Mouse (Mus musculus): ENCODE measurements around the gene Myo1a. TPM values are rescaled to one million over a fixed set of nuclear protein-coding genes. Genes with fewer than 3 reads are reported as not detected.
"Not testable (repeated sequence)": the region's sequence is repeated elsewhere in the genome, so short reads cannot be mapped to it uniquely, and the experiment has no call there.

The Myo1a gene
- 53.8 and 61.2 TPM in 2 replicates for polyA plus RNA-seq (2015; fragmentation: Nextera tagmentation; extraction: Ambion mirVana)

DNA sequence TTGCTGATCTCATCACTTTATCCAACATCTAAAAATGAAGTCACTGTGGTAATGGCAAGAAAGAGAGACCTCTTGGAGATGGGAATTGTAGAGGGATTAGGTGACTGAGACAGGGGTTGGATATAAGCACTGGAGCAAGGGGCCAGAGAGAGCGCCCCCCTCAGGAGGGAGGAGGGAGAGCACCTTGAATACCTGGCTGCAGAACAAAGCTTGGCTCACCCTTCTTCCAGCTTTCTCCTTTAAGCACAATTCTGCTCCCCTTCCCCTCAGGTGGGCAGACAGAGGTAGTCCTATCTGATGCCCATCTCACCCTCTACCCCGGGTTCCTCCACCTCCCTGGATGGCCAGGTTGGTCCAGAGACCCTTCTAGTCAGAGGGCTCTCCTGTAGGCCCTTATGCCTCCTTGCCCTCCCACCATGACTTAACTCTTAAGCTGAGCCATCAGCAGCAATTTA, at the start of gene Myo1a:
TSS of gene Myo1a (plus strand) at position 405 of the 455 bp plus-strand sequence.
- Histone ChIP-seq H3K9ac (ENCODE audit: low read depth, low read length) (no peak within 1 kb of the TSS), H3K36me3 (ENCODE audit: control insufficient read depth, insufficient read depth, low read length) (no peaks in the 10 kb centered on the region), H3K4me3 (ENCODE audit: low read length) (peak within 1 kb of the TSS; percentile 38), H3K27ac (ENCODE audit: low read length) (peak within 1 kb of the TSS; percentile 53), H3K9me3 (ENCODE audit: control insufficient read depth, low read length) (no peaks in the 10 kb centered on the region), H3K27me3 (replicated peaks; ENCODE audit: control insufficient read depth, insufficient read depth, low read length) (no peaks in the 10 kb centered on the region), H3K4me2 (ENCODE audit: low read depth, low read length) (peak within 1 kb of the TSS; percentile 35), H3K4me1 (ENCODE audit: control insufficient read depth, insufficient read depth, low read length) (peaks cover 6% of the 10 kb centered on the region)
- WGBS = 54% methylated on average over 2 of the region's 2 CpGs
- ATAC-seq = peak; percentile 3; the same call in 1 of the 2 replicates

DNA sequence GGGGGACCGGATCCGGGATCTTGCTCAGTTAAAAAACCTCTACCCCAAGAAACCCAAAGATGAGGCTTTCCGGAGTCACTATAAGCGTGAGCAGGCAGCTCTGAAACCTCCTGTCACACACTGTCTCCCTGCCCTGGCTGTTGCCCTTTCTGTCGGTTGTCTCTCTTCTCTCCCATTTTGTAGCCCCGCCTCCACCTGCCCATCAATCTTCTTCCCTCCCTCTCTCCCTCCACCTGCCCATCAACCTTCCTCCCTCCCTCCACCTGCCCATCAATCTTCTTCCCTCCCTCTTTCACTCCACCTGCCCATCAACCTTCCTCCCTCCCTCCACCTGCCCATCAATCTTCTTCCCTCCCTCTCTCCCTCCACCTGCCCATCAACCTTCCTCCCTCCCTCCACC, 47.4 kb upstream of the Myo1a start:
- H3K9ac ChIP-seq (ENCODE audit: low read depth, low read length); H3K27ac ChIP-seq (ENCODE audit: low read length); H3K4me2 ChIP-seq (ENCODE audit: low read depth, low read length); H3K9me3 ChIP-seq (ENCODE audit: control insufficient read depth, low read length); H3K27me3 ChIP-seq (replicated peaks; ENCODE audit: control insufficient read depth, insufficient read depth, low read length); ATAC-seq; H3K4me3 ChIP-seq (ENCODE audit: low read length): not testable (repeated sequence)
- H3K36me3 ChIP-seq (ENCODE audit: control insufficient read depth, insufficient read depth, low read length) = peaks cover 29% of the 10 kb centered on the region
- WGBS = 62% methylated on average over 6 of the region's 6 CpGs
- H3K4me1 ChIP-seq (ENCODE audit: control insufficient read depth, insufficient read depth, low read length) = peaks cover 37% of the 10 kb centered on the region

DNA sequence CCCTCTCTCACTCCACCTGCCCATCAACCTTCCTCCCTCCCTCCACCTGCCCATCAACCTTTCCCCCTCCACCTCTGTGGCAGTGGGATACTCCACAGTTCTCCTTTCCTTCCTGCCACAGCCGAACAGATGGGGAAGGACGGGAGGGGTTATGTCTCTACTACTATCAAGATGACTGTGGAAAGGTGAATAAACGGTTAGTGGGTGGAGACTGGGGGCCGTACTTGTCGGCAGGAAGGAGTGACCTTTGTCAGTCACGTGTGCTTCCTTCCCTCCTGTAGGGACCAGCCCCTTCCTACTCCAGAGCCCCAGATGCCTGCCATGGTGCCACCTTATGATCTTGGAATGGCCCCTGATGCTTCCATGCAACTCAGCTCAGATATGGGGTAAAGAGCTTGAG, 46.9 kb upstream of the Myo1a start:
- no peaks in the 10 kb centered on the region for H3K9me3 ChIP-seq (ENCODE audit: control insufficient read depth, low read length)
- H3K4me2 ChIP-seq (ENCODE audit: low read depth, low read length) = peak overlapping the region; percentile 40
- WGBS = 13% methylated on average over 6 of the region's 6 CpGs
- H3K4me3 ChIP-seq (ENCODE audit: low read length) = peak overlapping the region; percentile 33
- peak overlapping the region; percentile 66 for H3K27ac ChIP-seq (ENCODE audit: low read length)
- peak overlapping the region; percentile 59 for H3K9ac ChIP-seq (ENCODE audit: low read depth, low read length)
- peaks cover 24% of the 10 kb centered on the region for H3K36me3 ChIP-seq (ENCODE audit: control insufficient read depth, insufficient read depth, low read length)
- H3K27me3 ChIP-seq (replicated peaks; ENCODE audit: control insufficient read depth, insufficient read depth, low read length) = no peaks in the 10 kb centered on the region
- H3K4me1 ChIP-seq (ENCODE audit: control insufficient read depth, insufficient read depth, low read length) = peaks cover 39% of the 10 kb centered on the region
- ATAC-seq = peak; percentile 68

DNA sequence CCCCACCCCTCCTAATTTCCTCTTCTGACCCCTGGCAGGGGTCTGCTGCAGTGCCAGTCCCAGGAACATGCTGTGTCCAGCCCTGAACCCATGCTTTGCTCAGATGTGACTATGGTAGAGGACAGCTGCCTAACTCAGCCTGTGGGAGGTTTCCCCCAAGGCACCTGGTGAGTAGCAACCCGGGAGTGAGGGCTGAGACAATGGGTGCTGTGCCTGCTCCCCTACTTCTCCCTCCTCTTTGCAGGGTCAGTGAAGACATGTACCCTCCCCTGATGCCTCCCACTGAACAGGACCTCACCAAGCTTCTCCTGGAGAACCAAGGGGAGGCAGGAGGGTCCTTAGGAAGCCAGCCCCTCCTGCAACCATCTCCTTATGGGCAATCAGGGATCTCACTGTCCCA, 45.4 kb upstream of the Myo1a start:
- peaks cover 14% of the 10 kb centered on the region for H3K36me3 ChIP-seq (ENCODE audit: control insufficient read depth, insufficient read depth, low read length)
- no peak overlapping the region for H3K4me2 ChIP-seq (ENCODE audit: low read depth, low read length)
- WGBS = 59% methylated on average over 1 of the region's 1 CpGs
- H3K9ac ChIP-seq (ENCODE audit: low read depth, low read length) = no peak overlapping the region
- peaks cover 53% of the 10 kb centered on the region for H3K4me1 ChIP-seq (ENCODE audit: control insufficient read depth, insufficient read depth, low read length)
- no peak for ATAC-seq
- H3K27ac ChIP-seq (ENCODE audit: low read length) = 0 out of 2 replicates have a peak overlapping the region, but pooled peaks have one; percentile 5
- H3K27me3 ChIP-seq (replicated peaks; ENCODE audit: control insufficient read depth, insufficient read depth, low read length) = no peaks in the 10 kb centered on the region
- no peaks in the 10 kb centered on the region for H3K9me3 ChIP-seq (ENCODE audit: control insufficient read depth, low read length)
- H3K4me3 ChIP-seq (ENCODE audit: low read length) = no peak overlapping the region

DNA sequence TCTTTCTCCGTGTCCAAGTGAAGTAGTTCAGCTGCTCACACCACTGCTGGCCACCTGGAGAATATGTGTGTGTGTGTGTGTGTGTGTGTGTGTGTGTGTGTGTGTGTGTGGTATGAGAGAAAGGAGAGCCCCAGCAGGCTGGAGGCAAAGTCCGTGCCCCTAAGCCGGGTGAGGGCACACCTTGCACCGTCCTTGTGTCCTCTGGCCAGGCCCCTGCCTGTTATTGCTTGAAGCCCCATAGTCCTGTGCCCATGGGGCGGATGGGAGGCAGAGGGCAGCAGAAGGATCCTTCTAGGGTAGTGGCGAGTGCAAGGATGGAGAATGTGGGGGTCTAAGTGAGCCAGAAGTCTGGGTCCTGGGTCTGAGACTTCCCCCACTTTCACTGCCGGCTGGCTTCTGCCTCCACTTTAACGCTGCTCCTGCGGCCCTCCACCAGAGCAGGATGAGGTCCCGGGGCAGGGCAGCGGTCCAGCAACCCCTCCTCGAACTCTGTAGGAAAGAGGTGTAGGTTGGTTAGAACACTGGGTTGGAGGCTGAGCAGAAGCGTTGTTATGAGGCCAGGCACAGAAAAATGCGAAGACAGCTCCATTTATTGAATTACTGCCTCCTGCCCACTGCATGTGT, 43.6 kb upstream of the Myo1a start:
- H3K27me3 ChIP-seq (replicated peaks; ENCODE audit: control insufficient read depth, insufficient read depth, low read length) = no peaks in the 10 kb centered on the region
- WGBS = 21% methylated on average over 14 of the region's 14 CpGs
- H3K9ac ChIP-seq (ENCODE audit: low read depth, low read length) = peak overlapping the region; percentile 59
- peak overlapping the region; percentile 83 for H3K27ac ChIP-seq (ENCODE audit: low read length)
- peaks cover 65% of the 10 kb centered on the region for H3K4me1 ChIP-seq (ENCODE audit: control insufficient read depth, insufficient read depth, low read length)
- no peaks in the 10 kb centered on the region for H3K9me3 ChIP-seq (ENCODE audit: control insufficient read depth, low read length)
- peak overlapping the region; percentile 55 for H3K4me2 ChIP-seq (ENCODE audit: low read depth, low read length)
- peak overlapping the region; percentile 36 for H3K4me3 ChIP-seq (ENCODE audit: low read length)
- peaks cover 6% of the 10 kb centered on the region; the same call in 1 of the 2 replicates for H3K36me3 ChIP-seq (ENCODE audit: control insufficient read depth, insufficient read depth, low read length)
- peak; percentile 24 for ATAC-seq

DNA sequence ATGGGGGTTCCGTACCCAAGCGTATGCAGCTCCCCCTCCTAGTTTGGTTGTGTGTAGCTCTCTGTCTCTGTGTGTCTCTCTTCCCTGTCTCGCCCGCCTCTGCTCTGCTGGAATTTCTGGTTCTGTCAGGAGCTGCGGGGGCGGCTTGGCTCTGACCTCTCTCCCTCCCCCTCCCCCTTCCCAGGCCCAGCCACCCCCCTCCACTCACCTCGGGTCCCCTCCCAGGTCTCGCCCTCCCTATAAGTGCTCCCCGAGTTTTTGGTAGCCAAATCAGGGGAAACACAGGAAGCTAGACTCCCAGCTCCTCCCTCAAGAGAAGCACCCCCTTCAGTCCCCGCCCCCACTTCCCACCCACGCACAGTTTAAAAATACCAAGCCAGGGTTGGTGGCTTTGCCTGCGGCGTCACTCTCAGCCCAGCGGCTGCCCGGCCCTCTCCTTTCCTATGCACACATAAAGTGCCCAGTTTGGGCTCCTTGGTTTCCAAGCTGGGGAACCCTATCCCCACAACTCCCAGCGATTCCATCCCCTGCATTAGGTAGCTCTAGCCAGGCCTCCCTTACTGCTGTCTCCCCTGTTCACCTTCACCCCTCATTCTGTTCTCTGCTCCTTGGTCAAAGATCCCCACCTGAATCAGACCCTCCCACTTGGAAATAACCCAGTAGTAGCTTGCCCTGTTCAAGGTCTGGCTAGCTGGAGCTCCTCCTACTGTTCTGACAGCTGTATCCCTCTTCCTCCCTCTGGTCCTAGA, 42.9 kb upstream of the Myo1a start:
- ATAC-seq = peak; percentile 34
- 3% methylated on average over 16 of the region's 16 CpGs for WGBS
- H3K27me3 ChIP-seq (replicated peaks; ENCODE audit: control insufficient read depth, insufficient read depth, low read length) = no peaks in the 10 kb centered on the region
- peak overlapping the region; percentile 83 for H3K27ac ChIP-seq (ENCODE audit: low read length)
- H3K4me2 ChIP-seq (ENCODE audit: low read depth, low read length) = peak overlapping the region; percentile 55
- peak overlapping the region; percentile 59 for H3K9ac ChIP-seq (ENCODE audit: low read depth, low read length)
- H3K4me1 ChIP-seq (ENCODE audit: control insufficient read depth, insufficient read depth, low read length) = peaks cover 64% of the 10 kb centered on the region
- no peaks in the 10 kb centered on the region for H3K9me3 ChIP-seq (ENCODE audit: control insufficient read depth, low read length)
- H3K4me3 ChIP-seq (ENCODE audit: low read length) = peak overlapping the region; percentile 36
- peaks cover 6% of the 10 kb centered on the region; the same call in 1 of the 2 replicates for H3K36me3 ChIP-seq (ENCODE audit: control insufficient read depth, insufficient read depth, low read length)

DNA sequence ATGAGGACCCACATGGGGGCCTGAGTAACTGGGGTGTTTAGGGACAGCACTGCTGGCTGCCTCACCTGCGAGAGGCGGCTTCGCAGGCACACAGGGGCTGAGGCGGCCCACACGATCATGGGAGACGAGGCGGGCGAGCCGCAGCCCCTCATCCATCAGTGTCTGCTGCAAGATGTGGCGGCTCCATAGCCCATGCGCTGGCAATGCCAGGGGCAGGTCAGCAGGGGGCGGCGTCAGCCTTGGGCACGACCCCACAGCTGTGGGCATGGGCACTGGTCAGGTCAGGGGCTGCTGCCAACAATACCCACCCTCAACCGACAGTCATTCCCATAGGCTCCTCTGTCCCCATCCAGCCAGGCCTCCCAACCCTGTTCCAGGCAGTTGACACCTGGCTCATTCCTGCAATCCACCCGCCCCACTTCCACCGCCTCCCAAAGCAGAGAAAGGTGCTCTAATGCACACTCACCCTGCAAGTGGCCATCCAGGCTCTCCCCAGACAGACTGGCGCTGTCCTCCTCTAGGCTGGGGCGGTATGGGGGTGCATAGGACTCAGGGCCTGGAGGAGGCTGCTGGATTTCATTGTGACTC, 42.2 kb upstream of the Myo1a start:
- Histone ChIP-seq H3K36me3 (ENCODE audit: control insufficient read depth, insufficient read depth, low read length) (peaks cover 6% of the 10 kb centered on the region; the same call in 1 of the 2 replicates), H3K4me2 (ENCODE audit: low read depth, low read length) (peak overlapping the region; percentile 55), H3K27me3 (replicated peaks; ENCODE audit: control insufficient read depth, insufficient read depth, low read length) (no peaks in the 10 kb centered on the region), H3K9me3 (ENCODE audit: control insufficient read depth, low read length) (no peaks in the 10 kb centered on the region), H3K4me1 (ENCODE audit: control insufficient read depth, insufficient read depth, low read length) (peaks cover 59% of the 10 kb centered on the region), H3K9ac (ENCODE audit: low read depth, low read length) (peak overlapping the region; percentile 59), H3K4me3 (ENCODE audit: low read length) (peak overlapping the region; percentile 36), H3K27ac (ENCODE audit: low read length) (peak overlapping the region; percentile 83)
- ATAC-seq = no peak
- WGBS = 37% methylated on average over 19 of the region's 19 CpGs

DNA sequence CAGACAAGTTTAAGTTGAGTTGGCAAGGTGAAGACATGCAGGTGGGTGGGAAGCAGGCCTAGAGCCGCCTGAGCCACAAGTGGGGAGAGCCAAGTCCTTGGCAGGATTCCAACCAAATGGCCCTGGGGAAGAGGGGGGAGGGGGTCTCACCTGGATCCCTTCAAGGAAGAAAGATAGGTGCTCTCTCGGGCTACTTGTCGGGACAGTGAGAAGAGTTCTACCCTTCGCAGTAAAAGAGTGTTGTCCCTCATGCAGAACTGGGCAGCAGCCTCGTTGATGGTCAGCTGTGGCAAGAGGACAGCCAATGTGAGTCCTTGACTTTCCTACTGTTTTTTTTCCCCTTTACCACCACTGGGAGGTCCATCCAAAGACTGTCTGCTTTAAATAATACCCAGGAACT, 41.4 kb upstream of the Myo1a start:
- Histone ChIP-seq H3K4me3 (ENCODE audit: low read length) (no peak overlapping the region), H3K9ac (ENCODE audit: low read depth, low read length) (0 out of 2 replicates have a peak overlapping the region, but pooled peaks have one; percentile 18), H3K9me3 (ENCODE audit: control insufficient read depth, low read length) (no peaks in the 10 kb centered on the region), H3K27me3 (replicated peaks; ENCODE audit: control insufficient read depth, insufficient read depth, low read length) (no peaks in the 10 kb centered on the region), H3K4me2 (ENCODE audit: low read depth, low read length) (no peak overlapping the region), H3K36me3 (ENCODE audit: control insufficient read depth, insufficient read depth, low read length) (peaks cover 6% of the 10 kb centered on the region; the same call in 1 of the 2 replicates), H3K4me1 (ENCODE audit: control insufficient read depth, insufficient read depth, low read length) (peaks cover 64% of the 10 kb centered on the region), H3K27ac (ENCODE audit: low read length) (no peak overlapping the region; the same call in 1 of the 2 replicates)
- 30% methylated on average over 5 of the region's 5 CpGs for WGBS
- ATAC-seq = no peak

DNA sequence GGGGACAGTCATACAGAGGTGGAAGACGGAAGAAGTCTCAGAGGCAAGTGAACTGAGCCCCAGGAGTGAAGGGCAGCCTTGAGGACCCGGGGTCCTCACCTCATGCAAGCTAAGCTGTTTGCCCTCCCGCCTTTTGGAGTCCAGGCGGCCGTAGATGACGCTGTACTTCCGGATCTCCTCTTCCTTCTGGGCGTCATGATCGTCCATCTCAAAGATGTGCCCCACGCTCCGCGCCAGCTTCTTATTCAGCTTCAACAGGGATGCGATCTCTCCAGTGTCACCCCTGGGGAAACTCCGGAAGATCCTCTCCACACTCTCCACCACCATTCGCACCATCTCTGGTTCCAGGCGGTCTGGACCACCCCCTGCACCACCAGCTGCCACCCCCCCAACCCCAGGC, 40.8 kb upstream of the Myo1a start:
- no peak overlapping the region for H3K27ac ChIP-seq (ENCODE audit: low read length)
- peaks cover 58% of the 10 kb centered on the region for H3K4me1 ChIP-seq (ENCODE audit: control insufficient read depth, insufficient read depth, low read length)
- H3K4me2 ChIP-seq (ENCODE audit: low read depth, low read length) = peak overlapping the region; percentile 76; the same call in 1 of the 2 replicates
- 38% methylated on average over 16 of the region's 16 CpGs for WGBS
- H3K9me3 ChIP-seq (ENCODE audit: control insufficient read depth, low read length) = no peaks in the 10 kb centered on the region
- ATAC-seq = no peak
- no peaks in the 10 kb centered on the region for H3K27me3 ChIP-seq (replicated peaks; ENCODE audit: control insufficient read depth, insufficient read depth, low read length)
- H3K36me3 ChIP-seq (ENCODE audit: control insufficient read depth, insufficient read depth, low read length) = peaks cover 6% of the 10 kb centered on the region; the same call in 1 of the 2 replicates
- no peak overlapping the region for H3K4me3 ChIP-seq (ENCODE audit: low read length)
- H3K9ac ChIP-seq (ENCODE audit: low read depth, low read length) = peak overlapping the region; percentile 80; the same call in 1 of the 2 replicates

All from intestine, embryonic 16.5 days (tissue).